Mouse (Mus musculus) kidney, postnatal 4 days (tissue): ENCODE measurements around the gene Prpf40a.

Experiments used
- DNase-seq, 2 experiments: peaks; one replicate each; pipeline ENCODE4 v3.0.0; 2021; ENCODE audit warnings: mixed read lengths in 2 of 2

The Prpf40a gene

GRCm38 (mm10) chr2:53105408-53105807 is 85.7 kb downstream of the Prpf40a start:
- no peak for DNase-seq

GRCm38 (mm10) chr2:53102901-53103300 is 88.2 kb downstream of the Prpf40a start:
- DNase-seq, result no peak

- no peak for DNase-seq
Observed at GRCm38 (mm10) chr2:53101885-53102740, 89.0 kb downstream of the Prpf40a start.

GRCm38 (mm10) chr2:53100093-53100492 is 91.0 kb downstream of the Prpf40a start:
- peak; percentile 31 to 46 for DNase-seq

GRCm38 (mm10) chr2:53095489-53095888 is 95.6 kb downstream of the Prpf40a start:
- no peak for DNase-seq

- DNase-seq, result peak; percentile 13 to 17
Observed at GRCm38 (mm10) chr2:53095031-53095430, 96.1 kb downstream of the Prpf40a start.

GRCm38 (mm10) chr2:53088744-53089143 is 102.3 kb downstream of the Prpf40a start:
- DNase-seq, result no peak

- peak; percentile 73 for DNase-seq
Observed at GRCm38 (mm10) chr2:53085617-53086202, 105.4 kb downstream of the Prpf40a start.
